Mouse (Mus musculus) kidney, adult 2 months (tissue): ENCODE measurements around the gene Lgals7.

Experiments
- CTCF ChIP-seq: fragments of 200-500 bp; conservative IDR thresholded peaks from 2 replicates; pipeline ENCODE4 v1.5.1; 2011; ENCODE audit warnings: low read depth, mild to moderate bottlenecking, control low read depth, low read length, moderate library complexity, mixed read lengths; ENCODE audit not compliant: insufficient read depth, insufficient read length
- POLR2A ChIP-seq: fragments of 200-500 bp; IDR thresholded peaks from one replicate; pipeline ENCODE4 v1.6.1; 2011; ENCODE audit warnings: low read depth, low read length, control low read depth

- TF ChIP-seq CTCF = no peak
- no peak for TF ChIP-seq POLR2A
These were observed 47.5 kb upstream of the Lgals7 start for GRCm38 (mm10) chr7:28816201-28816600.
